Mouse (Mus musculus): Measurements from ENCODE around the gene Pou2f3.
"Not testable (repeated sequence)": the region's sequence is repeated elsewhere in the genome, so short reads cannot be mapped to it uniquely, and the experiment has no call there.

Pou2f3 gene

DNA sequence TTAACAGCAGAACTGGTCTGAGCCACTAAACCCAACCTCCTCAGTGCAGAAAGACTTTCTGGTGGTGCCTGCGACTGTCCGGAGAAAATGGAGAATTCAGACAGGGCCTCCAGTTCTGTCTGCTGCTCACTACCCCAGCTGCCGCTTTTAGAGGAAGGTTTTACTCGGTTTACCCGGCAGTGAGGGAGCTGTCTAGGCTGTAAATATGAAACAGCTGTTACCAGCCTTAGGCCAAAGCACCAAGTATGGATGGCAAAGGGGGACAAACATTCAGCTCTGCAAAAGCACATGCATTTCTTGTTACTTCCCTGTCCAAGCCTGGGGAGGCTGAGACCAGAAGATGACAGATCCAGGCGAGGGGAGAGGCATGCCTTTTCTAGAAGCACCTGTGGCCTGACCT is 43.8 kb downstream of the Pou2f3 start:
- no peak for DNase-seq (ENCODE audit: low spot score in 2 of 2)

DNA sequence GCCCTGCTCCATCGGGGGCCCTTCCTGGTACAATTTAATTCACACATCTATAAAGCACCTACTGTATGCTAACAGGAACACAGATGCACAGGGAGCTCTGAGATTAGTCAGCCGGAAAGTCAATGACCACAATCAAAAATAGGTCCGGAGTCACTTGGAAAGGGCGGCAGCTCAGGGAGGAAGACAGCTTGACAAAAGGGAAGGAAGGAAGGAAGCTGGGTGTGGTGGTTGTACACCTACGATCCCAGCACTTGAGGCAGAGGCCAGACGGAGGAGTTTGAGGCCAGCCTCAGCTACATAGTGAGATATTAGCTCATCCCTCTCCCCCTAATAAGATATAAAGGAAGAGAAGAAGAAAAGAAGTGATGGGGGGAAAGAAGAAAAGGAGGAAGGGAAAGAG is 54.2 kb downstream of the Pou2f3 start:
- DNase-seq (ENCODE audit: low spot score in 2 of 2) = no peak

DNA sequence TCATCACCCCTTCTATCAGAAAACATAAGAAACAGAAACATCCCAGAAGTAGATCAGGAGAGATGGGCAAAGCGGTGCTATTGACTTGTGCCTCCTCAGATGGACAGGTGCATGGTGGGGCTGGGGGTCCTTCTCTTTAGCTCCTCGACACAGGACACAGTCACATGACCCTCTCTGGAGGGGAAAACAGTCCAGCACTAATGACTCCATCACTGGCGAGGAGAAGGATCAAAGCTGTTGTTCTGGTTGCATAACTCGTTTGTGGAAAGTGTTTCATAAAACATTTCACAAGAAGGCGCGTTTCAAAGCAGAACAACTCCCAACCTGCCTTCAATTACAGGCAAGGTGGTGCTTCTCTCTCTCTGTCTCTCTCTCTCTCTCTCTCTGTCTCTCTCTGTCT is 58.4 kb downstream of the Pou2f3 start:
- DNase-seq (ENCODE audit: low spot score in 2 of 2) = no peak

DNA sequence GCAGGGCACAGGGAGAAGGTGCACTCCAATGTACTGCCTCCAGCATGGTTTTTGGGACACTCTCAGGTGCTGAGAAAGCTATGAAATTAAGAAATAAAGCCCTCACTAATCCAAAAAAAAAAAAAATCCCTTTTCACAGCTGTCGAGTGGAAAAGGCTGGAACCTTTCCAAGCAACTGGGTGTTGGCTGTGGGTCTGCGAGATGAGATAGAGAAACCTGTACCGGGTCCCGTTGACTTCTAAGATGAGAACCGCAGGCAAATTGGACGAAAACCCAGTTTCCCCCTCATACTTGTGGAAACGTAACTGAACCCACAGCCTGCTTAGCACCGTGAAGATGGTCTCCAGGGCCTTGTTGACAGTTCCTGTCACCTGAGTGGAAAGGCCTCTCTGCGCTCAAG is 59.2 kb downstream of the Pou2f3 start:
- DNase-seq (ENCODE audit: low spot score in 2 of 2) = no peak

DNA sequence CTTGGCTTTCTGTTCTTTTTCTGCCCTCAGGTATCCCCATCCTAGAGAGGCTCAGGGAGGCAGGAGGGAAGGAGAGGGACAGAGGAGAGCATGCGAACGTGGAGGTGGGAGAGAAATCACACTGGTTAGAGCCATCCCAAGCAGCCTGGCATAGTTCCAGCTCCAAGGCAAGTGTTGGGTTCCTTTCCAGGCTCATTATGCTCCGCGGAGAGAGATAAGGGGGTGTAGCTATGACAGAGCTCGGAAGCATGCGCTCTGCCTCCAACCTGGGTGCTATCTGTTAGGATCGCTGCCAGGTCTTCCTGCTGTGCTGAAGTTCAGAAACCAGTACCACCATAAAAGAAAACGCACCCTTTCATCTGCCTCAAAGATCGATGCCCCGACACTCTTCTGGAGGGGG is 60.1 kb downstream of the Pou2f3 start:
- peak in 1 of 2 experiments; percentile 20 for DNase-seq (ENCODE audit: low spot score in 2 of 2)

DNA sequence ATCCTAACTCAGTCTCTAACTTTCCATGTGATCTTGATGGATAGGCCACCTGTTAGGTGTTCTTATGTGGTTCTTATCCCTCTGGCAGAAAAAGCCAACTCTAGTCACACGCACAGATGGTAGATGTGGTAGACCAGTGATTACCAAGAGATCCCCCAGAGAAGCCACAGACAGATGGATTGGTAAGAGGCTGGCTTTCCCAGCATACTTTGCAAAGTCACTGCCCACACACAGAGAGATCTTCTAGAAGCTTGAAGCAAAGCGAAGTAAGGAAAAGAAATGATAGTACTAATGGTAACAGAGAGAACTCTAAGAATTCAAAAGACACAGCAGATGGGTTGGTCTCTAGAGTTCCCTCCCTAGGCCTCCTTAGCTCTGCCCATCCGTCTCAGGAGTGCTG is 60.7 kb downstream of the Pou2f3 start:
- no peak for DNase-seq (ENCODE audit: low spot score in 2 of 2)

DNA sequence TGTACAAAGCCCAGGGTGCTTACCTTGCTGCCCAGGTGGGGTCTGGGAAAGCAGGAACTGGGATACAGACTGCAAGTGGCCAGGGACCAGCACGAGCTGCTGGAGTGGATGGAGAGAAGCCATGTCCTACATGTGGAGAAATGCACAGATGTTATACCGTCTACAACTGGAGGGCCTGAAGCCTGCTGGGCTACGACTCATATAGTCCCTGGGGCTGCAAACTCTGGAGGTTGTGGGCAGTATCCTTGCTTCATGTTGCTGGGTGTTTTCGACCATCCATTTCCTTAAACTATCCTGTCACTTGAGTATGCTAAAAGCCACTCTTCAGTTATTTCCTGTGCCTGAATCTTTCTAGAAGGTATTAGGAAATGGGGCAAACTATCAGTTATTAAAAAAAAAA is 65.0 kb downstream of the Pou2f3 start:
- no peak for DNase-seq (ENCODE audit: low spot score in 2 of 2)

DNA sequence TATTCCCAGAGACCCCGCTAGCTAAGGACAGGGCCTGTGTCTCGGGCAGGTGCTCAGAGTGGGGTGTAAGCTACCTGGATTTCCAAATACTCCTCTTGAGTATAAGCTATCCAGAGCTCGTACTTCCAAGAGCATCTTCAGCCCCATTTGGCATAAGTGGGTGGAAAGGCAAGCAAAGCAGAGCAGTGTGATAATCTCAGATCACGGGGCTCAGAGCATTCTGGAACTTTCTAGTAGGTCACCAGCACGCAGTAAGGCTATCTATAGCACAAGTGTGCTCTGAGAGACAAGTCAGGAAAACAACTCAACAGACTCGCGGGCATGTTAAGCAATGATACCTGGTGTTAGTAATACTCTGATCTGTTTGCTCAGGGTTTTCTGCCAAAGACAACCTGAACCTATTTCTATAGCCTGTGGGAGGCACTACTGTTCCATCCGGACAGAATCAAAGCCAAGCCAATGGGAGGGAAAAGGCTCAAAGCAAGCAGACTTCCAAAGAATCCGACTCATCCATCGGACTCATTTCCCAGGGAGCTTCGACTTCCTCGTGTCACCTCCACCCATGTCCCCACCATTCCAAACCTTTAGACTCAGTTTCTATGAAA is 65.9 kb downstream of the Pou2f3 start:
- no peak for DNase-seq (ENCODE audit: low spot score in 2 of 2)

DNA sequence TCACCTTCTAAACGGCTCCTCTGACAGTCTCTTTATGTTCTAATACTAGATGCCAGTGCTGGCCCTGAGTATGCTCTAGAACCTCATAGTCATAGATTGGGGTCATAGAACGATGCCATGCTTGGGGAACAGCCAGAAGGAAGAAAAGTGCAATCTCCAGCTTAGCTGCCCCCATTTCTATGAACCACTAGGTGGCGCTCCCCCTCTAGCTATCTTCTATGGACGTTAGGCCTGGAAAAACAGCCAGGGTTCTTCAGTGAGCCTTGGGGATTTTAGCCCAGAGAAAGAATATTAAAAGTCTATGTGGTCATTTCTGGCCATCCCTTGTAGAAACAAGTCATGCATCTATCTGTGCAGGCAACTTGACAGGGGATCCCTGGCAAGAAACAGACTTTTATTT is 68.3 kb downstream of the Pou2f3 start:
- peak; percentile 54 to 69 for DNase-seq (ENCODE audit: low spot score in 2 of 2)

DNA sequence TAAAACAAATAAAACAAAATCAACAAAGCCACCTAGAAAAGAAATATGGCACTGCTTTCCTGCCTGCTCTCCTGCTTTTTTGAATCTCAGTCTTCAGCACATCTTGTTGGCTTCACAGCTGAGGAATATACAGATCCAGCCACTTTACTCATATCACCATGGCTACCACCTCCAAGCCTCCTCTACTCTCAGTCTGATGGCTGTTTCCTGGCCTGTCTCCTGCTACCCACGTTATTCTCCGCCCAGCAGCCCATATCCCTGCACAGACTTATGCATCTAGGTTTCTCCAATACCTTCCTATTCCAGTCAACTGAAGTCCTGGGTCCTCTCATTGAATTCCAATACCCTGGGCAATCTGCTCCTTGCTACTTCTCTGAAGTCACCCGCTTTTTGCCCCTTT is 76.6 kb downstream of the Pou2f3 start:
- DNase-seq (ENCODE audit: low spot score in 2 of 2) = no peak

DNA sequence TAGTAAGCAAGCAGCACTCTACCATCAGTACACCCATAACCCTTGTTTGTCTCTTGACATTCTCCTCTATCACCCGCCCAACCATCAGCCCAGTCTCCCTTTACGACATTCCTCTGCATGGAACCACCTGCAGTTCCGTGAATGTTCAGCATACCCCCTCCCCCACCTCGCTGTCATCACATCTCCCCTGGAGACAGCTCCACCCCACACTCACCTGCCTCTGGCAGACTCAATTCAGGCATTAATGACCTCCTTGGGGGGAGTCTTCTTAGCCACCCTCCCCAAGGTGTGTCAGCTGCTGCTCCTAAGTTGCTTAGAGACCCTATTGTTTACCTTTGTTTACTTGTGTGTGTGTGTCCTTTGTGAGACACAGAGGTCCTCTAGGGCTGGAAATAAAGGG is 77.8 kb downstream of the Pou2f3 start:
- no peak for DNase-seq (ENCODE audit: low spot score in 2 of 2)

DNA sequence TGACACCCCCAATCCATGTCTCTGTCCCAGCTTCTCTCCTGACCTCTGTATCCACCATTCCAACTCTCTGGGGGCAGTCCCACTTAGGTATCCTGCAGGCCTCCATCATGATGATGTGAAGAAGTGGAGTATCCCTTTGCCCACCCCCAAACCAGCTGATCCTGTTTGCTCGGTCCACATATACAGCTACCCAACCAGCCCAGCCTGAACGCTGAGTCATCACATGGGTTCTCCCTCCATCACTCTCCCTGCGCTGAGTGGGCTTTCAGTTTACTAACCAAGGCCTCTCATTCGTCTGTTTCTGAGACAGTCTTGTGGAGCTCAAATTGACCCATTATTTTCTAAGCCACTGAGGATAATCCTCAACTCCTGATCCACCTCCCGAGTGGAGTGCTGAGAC is 78.2 kb downstream of the Pou2f3 start:
- no peak for DNase-seq (ENCODE audit: low spot score in 2 of 2)

DNA sequence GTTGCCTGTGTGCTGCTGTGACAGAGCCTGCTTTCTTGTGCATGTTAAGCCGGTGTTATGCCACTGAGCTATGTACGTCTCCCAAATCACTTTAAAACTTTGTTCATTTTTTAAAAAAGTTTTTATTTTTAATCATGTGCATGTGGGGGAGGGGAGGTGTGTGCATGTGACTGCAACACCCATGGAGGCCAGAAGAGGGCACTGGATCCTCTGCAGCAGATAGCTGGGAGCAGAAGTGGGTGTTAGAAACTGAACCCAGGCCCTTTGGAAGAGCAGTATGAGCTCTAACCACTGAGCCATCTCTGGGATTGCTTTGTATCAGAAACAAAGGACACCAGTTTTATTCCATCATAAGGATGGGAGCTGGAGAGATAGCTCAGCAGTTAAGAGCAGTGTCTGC is 79.5 kb downstream of the Pou2f3 start:
- DNase-seq (ENCODE audit: low spot score in 2 of 2) = no peak

DNA sequence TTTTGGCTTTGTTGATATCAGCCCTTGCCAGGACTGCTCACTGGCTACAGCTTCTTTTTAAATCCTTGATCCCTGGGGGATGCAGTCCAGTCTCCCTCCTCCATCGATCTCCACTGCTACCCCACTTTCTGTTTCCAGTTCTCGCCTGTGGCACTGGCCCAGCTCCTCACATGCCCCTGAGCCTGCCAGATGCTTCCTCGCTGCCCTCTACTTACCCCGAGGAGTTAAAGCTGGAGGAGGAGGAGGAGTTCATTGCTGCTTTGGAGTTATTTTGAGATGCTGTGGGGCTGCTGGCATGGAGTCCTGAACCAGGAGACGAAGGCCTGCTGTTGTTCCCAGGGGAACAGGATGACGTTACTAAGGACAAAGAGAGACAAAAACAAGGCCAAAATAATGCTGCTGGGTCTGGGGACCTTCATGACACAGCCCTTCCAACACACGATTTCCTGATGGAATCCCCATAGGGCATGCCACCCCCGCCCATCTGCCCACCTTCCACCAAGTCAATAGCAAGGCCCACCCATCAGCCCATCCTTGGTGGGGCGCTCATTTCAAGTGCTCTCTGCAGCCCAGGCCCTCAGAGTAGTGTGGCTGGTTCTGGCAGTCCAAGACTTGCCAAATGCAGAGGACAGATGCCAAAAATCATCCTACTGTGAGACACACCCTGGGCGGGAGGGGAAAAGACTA is 82.9 kb downstream of the Pou2f3 start:
- no peak for DNase-seq (ENCODE audit: low spot score in 2 of 2)

DNA sequence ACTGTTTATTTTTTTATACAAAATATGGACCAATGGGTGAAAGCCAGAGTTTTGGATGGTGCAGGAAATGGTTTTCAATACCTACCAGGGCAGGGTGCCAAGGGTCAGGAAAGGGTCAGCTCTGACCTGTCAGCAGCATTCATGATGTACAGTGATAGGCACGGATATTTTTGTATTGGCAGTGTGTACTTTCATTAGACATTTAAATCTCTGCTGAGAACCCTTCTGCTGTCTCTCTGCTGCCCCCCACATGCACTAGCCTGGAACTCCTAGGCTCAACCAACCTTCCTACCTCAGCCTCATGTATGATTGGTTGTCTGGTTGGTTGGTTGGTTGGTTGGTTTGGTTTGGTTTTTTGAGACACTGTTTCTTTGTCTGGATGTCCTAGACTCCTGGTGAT is 87.8 kb downstream of the Pou2f3 start:
- no peak for DNase-seq (ENCODE audit: low spot score in 2 of 2)

DNA sequence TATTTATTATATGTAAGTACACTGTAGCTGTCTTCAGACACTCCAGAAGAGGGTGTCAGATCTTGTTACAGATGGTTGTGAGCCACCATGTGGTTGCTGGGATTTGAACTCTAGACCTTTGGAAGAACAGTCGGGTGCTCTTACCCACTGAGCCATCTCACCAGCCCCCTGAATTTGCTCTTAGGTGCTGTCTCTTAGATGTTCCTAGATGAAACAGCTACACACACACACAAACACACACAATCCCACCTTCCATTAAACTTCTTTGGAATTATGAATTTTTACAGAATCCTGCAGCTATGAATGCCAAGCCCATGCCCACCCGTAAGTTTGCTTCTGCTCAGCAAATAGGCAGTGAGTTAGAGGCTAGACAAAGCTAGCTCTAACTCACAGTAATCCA is 88.2 kb downstream of the Pou2f3 start:
- not testable (repeated sequence) for DNase-seq (ENCODE audit: low spot score in 2 of 2)

DNA sequence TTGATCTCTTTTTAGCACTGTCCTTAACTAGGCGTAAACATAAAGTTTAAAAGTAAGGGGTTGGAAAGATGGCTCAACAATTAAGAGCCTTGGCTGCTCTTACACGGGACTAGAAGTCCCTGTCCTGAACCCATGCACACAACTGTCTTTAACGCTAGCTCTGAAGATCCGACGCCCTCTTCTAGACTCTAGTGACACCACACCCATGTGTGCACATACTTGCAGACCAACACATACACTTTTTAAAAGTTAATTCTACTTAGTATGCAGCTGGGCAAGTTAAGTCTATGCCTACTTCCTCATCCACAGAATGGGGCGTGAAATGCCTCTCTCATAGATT is 93.2 kb downstream of the Pou2f3 start:
- no peak for DNase-seq (ENCODE audit: low spot score in 2 of 2)

DNA sequence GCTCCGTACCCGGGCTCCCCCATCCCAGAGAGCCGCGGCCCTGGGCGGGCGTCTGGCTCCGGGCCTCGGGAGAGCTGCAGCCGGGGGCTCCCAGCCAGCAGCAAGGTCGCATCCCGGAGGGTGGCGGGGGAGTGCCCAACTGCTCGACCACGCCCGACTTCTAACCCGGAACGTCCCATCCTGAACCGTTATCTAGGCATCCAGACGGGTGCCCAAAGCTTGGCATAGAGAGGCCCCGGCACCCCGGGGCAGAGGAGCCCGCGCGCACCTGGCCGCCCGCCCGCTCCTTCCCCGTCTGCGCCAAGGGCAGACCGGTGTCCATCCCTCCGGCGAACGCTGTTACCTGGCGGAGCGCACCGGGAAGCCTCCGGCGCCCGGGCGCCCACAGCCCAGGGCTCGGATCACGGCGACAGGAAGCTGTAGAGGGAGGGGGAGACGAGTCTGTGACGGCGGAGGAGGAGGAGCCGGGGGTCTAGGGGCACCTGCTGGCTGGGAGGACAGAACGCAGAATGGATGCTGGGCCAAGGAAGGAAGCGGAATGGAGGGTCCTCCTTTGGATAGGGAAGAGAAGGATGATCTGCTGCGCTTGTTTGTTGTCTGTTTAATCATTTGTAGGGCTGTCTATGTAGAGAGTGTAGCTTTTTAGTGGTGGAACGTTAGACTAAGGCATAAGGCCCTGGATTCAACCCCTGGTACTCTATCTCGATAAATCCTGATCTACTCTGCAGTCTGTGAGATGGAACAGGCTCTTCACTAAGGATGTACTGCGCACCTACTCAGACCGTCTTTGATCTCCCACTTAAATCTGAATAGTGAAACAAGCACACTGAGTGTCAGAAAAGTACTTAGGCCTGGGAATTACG is 93.8 kb downstream of the Pou2f3 start, which contains the start of gene Tmem136:
Tmem136 (minus strand) TSS at position 437 of the 863 bp plus-strand sequence.
- peak; percentile 58 to 60 for DNase-seq (ENCODE audit: low spot score in 2 of 2)

DNA sequence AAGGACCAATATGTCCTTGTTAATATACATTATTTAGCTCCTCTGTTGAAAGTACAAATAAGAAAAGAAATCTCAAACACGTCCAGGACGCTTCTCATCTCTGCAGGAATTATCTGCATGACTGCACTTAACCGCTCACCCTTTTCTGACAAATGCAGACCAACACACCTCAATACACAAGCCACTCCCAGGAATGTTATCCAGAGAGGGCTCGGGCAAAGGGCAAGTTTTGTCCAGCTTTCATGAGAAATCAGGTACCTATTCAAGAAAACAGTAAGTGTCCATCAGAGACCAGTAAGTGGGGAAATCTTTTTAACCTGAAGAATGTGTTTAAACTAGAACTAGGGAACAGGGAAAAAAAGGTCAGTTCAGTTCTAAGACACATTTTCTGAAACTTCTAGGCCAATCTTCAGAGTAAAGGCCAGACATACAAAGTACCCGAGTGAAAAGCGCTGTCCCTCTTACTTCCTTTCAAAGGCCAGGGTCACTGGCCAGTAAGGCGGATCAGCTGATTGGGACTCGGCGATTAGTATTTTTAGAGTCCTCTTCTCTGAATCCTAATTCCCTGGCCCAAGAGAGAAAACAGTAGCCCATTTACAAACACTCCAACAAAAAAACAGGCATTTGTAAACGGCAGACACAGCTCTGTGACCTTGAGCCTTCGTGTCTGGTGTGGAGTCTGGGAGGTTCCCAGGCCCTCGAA is 94.6 kb downstream of the Pou2f3 start:
- no peak for DNase-seq (ENCODE audit: low spot score in 2 of 2)

DNA sequence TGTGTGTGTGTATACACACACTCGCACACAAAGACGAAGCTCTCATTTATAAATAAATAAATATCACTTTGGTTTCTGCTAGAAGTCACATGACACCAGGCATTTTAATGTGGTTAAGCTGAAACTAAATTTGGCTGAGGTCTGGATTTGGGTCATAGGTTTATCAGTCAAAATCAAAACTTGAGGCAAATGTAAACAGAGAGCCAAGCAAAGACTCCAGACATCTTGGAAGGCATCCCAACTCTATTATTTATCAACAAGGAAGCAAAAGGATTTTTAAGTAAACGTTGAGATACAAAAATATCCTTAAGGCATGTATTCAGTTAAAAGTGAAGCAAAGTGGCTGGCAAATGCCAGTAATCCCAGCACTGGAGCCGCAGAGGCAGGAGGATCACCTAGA is 95.3 kb downstream of the Pou2f3 start:
- no peak for DNase-seq (ENCODE audit: low spot score in 2 of 2)

DNA sequence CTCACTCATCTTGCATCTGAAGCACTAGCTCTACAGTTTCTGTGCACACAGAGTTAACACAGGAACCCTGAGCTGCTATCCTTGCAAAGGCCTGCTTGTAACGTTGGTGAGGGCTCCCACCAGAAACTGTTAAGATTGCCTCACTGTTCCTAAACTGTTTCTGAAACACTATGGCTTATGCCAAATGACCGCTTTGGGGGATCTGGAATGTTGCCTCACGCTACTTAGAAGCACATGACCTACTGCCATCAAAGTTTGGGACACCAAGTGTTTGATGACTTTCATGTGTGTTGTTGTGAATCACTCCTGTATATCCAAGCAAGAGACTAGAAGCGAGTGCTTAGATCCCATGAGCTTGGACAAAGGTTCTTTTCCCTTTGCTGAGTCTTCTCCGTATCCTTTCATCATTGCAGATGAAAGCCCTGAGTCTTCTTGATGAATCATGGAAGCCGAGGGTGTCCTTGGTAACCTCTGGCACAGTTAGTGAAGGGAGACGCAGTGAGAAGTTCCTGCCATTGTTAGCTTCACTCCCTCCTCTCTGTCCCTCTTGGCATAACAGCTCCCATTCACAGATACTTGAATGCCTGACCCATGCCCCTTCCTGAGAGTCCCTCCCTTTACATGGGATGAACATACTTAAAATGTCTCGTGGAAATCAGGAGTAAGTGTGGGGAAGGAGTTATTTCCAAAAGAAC is 99.7 kb downstream of the Pou2f3 start:
- DNase-seq (ENCODE audit: low spot score in 2 of 2) = no peak

DNA sequence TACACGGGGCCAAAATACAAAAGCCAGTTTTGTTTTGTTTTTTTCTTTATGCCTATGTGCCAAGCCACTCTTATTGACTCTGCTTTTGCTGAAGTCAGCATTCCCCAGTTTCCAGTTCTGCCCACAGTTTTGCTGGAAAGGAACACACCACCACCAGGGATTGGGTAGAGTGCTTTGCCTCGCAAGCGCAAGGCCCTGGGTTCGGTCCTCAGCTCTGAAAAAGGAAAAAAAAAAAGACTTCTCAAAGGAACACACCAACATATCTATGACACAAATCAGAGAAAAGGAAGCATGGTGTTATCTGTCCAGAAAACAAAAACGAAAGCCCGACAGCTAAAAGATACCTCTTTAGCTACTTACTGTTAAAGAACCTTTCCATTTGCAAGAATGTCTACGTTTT is 101.0 kb downstream of the Pou2f3 start:
- DNase-seq (ENCODE audit: low spot score in 2 of 2) = no peak

All from cerebellum, postnatal 4 days (tissue).